Mouse (Mus musculus) embryonic fibroblast, embryonic 13.5 days (primary cell): ENCODE results near the gene Gys1.

Experiments used
- CTCF ChIP-seq: IDR thresholded peaks from 2 replicates; pipeline ENCODE4 v1.5.1; 2011; ENCODE audit warnings: mild to moderate bottlenecking, control low read depth, low read length, moderate library complexity, borderline replicate concordance; ENCODE audit not compliant: insufficient read depth
- POLR2A ChIP-seq: IDR thresholded peaks from 2 replicates; pipeline ENCODE4 v1.6.1; 2011; ENCODE audit warnings: low read depth, mild to moderate bottlenecking, control low read depth, low read length, moderate library complexity

GRCm38 (mm10) chr7:45487861-45488292, 53.2 kb downstream of the Gys1 start:
- TF ChIP-seq POLR2A (no peak), CTCF (no peak)
